Mouse (Mus musculus) kidney, embryonic 15.5 days (tissue): ENCODE measurements around the gene Gm49361. TPM values are rescaled to one million over a fixed set of nuclear protein-coding genes. Genes with fewer than 3 reads are reported as not detected.

ENCODE experiments used
- ATAC-seq: fragments of 200-750 bp; cut with Nextera tagmentation; replicated peaks from 2 replicates; pipeline ENCODE4 v1.8.0; 2017; ENCODE audit warnings: moderate TSS enrichment; ENCODE audit not compliant: low FRiP score
- H3K27ac ChIP-seq: fragments of 300-500 bp; sonication (generic); 2 replicates; pipeline ENCODE4 v1.5.1; 2015; ENCODE audit warnings: mild to moderate bottlenecking, inconsistent platforms
- H3K27me3 ChIP-seq: fragments of 300-500 bp; sonication (generic); 2 replicates; pipeline ENCODE4 v1.6.1; 2015; ENCODE audit warnings: inconsistent platforms
- H3K36me3 ChIP-seq: fragments of 300-500 bp; sonication (generic); 2 replicates; pipeline ENCODE4 v1.6.1; 2015; ENCODE audit warnings: inconsistent platforms
- H3K4me1 ChIP-seq: fragments of 300-500 bp; sonication (generic); 2 replicates; pipeline ENCODE4 v1.6.1; 2015; ENCODE audit warnings: inconsistent platforms
- H3K4me2 ChIP-seq: fragments of 300-500 bp; sonication (generic); 2 replicates; pipeline ENCODE4 v1.6.1; 2015; ENCODE audit warnings: moderate library complexity, mild to moderate bottlenecking, inconsistent platforms
- H3K4me3 ChIP-seq: fragments of 300-500 bp; sonication (generic); replicated peaks from 2 replicates; pipeline ENCODE4 v1.5.1; 2015; ENCODE audit warnings: mild to moderate bottlenecking, inconsistent platforms
- H3K9ac ChIP-seq: fragments of 300-500 bp; sonication (generic); 2 replicates; pipeline ENCODE4 v1.6.1; 2015; ENCODE audit warnings: mild to moderate bottlenecking, inconsistent platforms
- H3K9me3 ChIP-seq: fragments of 300-500 bp; sonication (generic); replicated peaks from 2 replicates; pipeline ENCODE4 v1.6.1; 2016; ENCODE audit warnings: inconsistent platforms
- WGBS: fragments of 180-500 bp; shearing (Covaris S2); methylation state at CpG from one replicate; pipeline ENCODE4 v1.1.7; 2015; ENCODE audit warnings: mixed read lengths; 5-methylcytosine and 5-hydroxymethylcytosine counted together
- polyA plus RNA-seq: library from polyadenylated mRNA; unstranded; fragments of >200 nt; fragmentation: Nextera tagmentation; extraction: Ambion mirVana; gene quantifications from 2 replicates; pipeline ENCODE4 v1.2.1, GENCODE M21; 2015

Gene Gm49361
- polyA plus RNA-seq, 1 experiment from 2014 or later, result not detected

- Histone ChIP-seq H3K4me1 (no peaks in the 10 kb centered on the region), H3K4me2 (no peak overlapping the region), H3K27ac (no peak overlapping the region), H3K9me3 (no peaks in the 10 kb centered on the region), H3K4me3 (no peak overlapping the region), H3K27me3 (no peaks in the 10 kb centered on the region), H3K9ac (no peak overlapping the region), H3K36me3 (peaks cover 9% of the 10 kb centered on the region)
- no peak for ATAC-seq
Measured at GRCm38 (mm10) chr14:57649501-57649900, 96.4 kb downstream of the Gm49361 start.

GRCm38 (mm10) chr14:57646155-57646554 is 99.7 kb downstream of the Gm49361 start:
- H3K4me1 ChIP-seq, result no peaks in the 10 kb centered on the region
- no peak for ATAC-seq
- WGBS, result 81% methylated on average over 4 of the region's 4 CpGs
- no peaks in the 10 kb centered on the region for H3K27me3 ChIP-seq
- H3K9me3 ChIP-seq, result no peaks in the 10 kb centered on the region
- no peak overlapping the region for H3K4me2 ChIP-seq
- no peak overlapping the region for H3K27ac ChIP-seq
- H3K4me3 ChIP-seq, result no peak overlapping the region
- H3K36me3 ChIP-seq, result peaks cover 19% of the 10 kb centered on the region
- H3K9ac ChIP-seq, result no peak overlapping the region

GRCm38 (mm10) chr14:57639153-57639552 is 106.8 kb downstream of the Gm49361 start:
- 85% methylated on average over 3 of the region's 3 CpGs for WGBS
- Histone ChIP-seq H3K9ac (no peak overlapping the region), H3K27me3 (no peaks in the 10 kb centered on the region), H3K36me3 (peaks cover 17% of the 10 kb centered on the region), H3K4me1 (no peaks in the 10 kb centered on the region), H3K4me2 (no peak overlapping the region), H3K27ac (no peak overlapping the region), H3K4me3 (no peak overlapping the region), H3K9me3 (no peaks in the 10 kb centered on the region)
- no peak for ATAC-seq

DNA sequence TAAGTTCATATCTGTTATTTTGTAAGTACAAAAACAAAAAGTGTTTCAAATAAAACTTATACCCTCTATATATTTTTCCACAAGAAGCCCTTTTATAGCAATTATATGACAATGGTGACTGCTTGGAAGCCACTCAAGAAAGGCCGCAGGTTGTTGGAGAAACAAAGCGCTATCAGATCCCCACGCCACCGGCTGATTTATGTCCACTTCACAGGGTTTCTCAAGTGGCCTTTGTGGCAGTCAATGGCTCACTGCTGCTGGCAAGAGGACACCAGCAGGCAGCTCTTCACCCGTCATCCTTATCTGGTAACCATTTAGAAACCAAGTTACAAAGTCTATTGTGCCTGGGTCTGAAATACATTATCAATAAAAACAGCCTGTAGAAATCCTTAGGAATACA is 111.8 kb downstream of the Gm49361 start:
- Histone ChIP-seq H3K27me3 (no peaks in the 10 kb centered on the region), H3K4me1 (0 out of 2 replicates have a peak, but pooled peaks cover 2% of the 10 kb centered on the region), H3K4me3 (no peak overlapping the region), H3K4me2 (no peak overlapping the region), H3K36me3 (peaks cover 6% of the 10 kb centered on the region), H3K9me3 (no peaks in the 10 kb centered on the region), H3K9ac (no peak overlapping the region), H3K27ac (no peak overlapping the region)
- no peak for ATAC-seq
- 51% methylated on average over 5 of the region's 5 CpGs for WGBS

DNA sequence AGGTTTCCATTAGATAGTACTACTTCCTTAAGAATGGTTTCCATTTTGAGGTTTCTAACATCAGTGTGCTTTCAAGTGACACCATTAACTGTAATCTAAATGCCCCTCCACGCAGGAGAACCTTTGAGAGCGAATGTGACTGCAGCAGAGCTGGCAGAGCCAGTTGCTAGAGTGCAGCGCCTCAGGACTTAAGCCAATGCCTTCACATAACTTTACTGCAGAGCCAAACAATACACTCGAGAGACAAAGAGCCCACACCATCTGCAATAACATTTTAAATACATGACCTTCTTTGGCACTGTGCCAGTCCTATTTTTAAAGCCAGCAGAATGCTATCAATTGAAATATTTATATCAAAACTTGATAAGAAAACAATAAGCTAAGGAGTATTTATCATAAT is 116.3 kb downstream of the Gm49361 start:
- H3K9ac ChIP-seq, result no peak overlapping the region
- H3K27ac ChIP-seq, result no peak overlapping the region
- no peak overlapping the region for H3K4me2 ChIP-seq
- peaks cover 44% of the 10 kb centered on the region for H3K36me3 ChIP-seq
- WGBS, result 66% methylated on average over 4 of the region's 4 CpGs
- 0 out of 2 replicates have a peak, but pooled peaks cover 2% of the 10 kb centered on the region for H3K4me1 ChIP-seq
- no peak for ATAC-seq
- no peaks in the 10 kb centered on the region for H3K9me3 ChIP-seq
- H3K4me3 ChIP-seq, result no peak overlapping the region
- H3K27me3 ChIP-seq, result no peaks in the 10 kb centered on the region

DNA sequence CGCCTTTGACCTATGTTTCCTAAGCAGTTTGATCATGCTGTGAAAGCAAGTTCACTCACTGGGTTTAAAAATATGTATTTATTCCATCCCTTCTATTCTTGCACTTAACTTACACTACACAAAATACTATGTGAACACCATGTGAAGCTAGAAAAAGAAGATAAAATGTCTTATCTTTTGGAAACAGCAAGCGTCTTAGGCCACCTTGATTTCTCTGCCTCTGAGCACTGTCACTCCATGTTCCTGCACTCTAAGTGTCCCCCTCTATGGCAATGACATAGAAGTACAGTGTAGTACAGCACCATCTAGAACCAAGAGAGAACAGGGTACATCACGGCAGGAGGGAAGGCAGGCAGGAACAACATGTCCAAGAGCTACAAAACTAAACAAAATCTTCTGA is 123.0 kb downstream of the Gm49361 start:
- no peak for ATAC-seq
- Histone ChIP-seq H3K36me3 (peaks cover 55% of the 10 kb centered on the region), H3K4me1 (no peaks in the 10 kb centered on the region), H3K27ac (no peak overlapping the region), H3K4me3 (no peak overlapping the region), H3K27me3 (no peaks in the 10 kb centered on the region), H3K9ac (no peak overlapping the region), H3K4me2 (no peak overlapping the region), H3K9me3 (no peaks in the 10 kb centered on the region)
- WGBS, result 89% methylated on average over 3 of the region's 3 CpGs

DNA sequence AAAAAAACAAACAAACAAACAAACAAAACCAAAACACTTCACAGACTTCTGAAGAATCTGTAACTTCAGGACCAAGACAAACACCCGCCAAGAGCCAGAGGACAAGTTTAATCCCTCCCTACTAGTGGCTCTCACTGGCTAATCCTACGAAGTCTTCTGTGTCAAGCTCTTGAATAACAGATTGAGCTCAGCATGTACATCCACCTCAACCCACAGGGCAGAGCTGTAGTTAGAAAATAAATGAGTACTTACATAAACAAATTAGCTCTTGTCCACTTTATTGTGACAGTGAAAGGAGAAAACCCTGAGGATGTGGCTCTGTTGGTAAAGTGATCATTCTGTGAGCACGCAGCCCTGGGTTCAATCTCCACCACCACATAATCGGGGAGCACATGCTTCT is 124.2 kb downstream of the Gm49361 start:
- no peak overlapping the region for H3K4me3 ChIP-seq
- no peak overlapping the region for H3K4me2 ChIP-seq
- H3K36me3 ChIP-seq, result peaks cover 46% of the 10 kb centered on the region
- no peaks in the 10 kb centered on the region for H3K27me3 ChIP-seq
- ATAC-seq, result no peak
- no peaks in the 10 kb centered on the region for H3K4me1 ChIP-seq
- 76% methylated on average over 4 of the region's 4 CpGs for WGBS
- H3K27ac ChIP-seq, result no peak overlapping the region
- no peaks in the 10 kb centered on the region for H3K9me3 ChIP-seq
- no peak overlapping the region for H3K9ac ChIP-seq

GRCm38 (mm10) chr14:57620598-57621236 is 125.2 kb downstream of the Gm49361 start:
- H3K36me3 ChIP-seq, result peaks cover 42% of the 10 kb centered on the region
- WGBS, result 62% methylated on average over 4 of the region's 4 CpGs
- no peak overlapping the region for H3K9ac ChIP-seq

DNA sequence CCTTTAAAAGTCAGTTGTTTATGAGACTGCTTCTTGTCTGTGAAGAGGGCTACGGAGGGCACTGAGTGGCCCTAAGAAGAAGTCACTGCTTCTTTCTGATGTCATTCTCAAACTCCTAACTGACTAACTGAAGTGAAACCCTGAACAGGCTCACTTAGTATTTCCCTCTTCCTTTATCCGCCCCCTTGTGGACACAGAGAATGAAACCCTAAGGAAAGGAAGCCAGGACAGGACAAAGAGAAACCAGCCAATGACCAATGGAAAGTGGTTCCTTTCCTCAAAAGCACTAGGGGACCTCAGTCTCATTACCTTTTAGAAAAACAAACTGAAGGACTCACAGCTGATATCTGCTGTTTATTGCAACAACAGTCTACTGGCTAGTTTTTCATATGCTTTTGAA is 126.4 kb downstream of the Gm49361 start:
- Histone ChIP-seq H3K9ac (no peak overlapping the region), H3K9me3 (no peaks in the 10 kb centered on the region), H3K27me3 (no peaks in the 10 kb centered on the region), H3K4me1 (no peaks in the 10 kb centered on the region), H3K36me3 (peaks cover 34% of the 10 kb centered on the region), H3K27ac (no peak overlapping the region), H3K4me2 (no peak overlapping the region), H3K4me3 (no peak overlapping the region)
- WGBS, result 52% methylated on average over 2 of the region's 2 CpGs
- ATAC-seq, result no peak

More at GRCm38 (mm10) chr14:57620598-57621236, 125.2 kb downstream of the Gm49361 start:
- Histone ChIP-seq H3K4me2 (no peak overlapping the region), H3K9me3 (no peaks in the 10 kb centered on the region), H3K4me3 (no peak overlapping the region), H3K27me3 (no peaks in the 10 kb centered on the region), H3K4me1 (no peaks in the 10 kb centered on the region), H3K27ac (no peak overlapping the region)
- no peak for ATAC-seq

- Histone ChIP-seq H3K4me2 (no peak overlapping the region), H3K9me3 (no peaks in the 10 kb centered on the region), H3K4me3 (no peak overlapping the region), H3K9ac (no peak overlapping the region), H3K27ac (no peak overlapping the region), H3K4me1 (no peaks in the 10 kb centered on the region), H3K27me3 (no peaks in the 10 kb centered on the region), H3K36me3 (peaks cover 21% of the 10 kb centered on the region)
- ATAC-seq, result no peak
- WGBS, result 92% methylated on average over 1 of the region's 1 CpGs
Measured at GRCm38 (mm10) chr14:57617675-57618074, 128.2 kb downstream of the Gm49361 start.

DNA sequence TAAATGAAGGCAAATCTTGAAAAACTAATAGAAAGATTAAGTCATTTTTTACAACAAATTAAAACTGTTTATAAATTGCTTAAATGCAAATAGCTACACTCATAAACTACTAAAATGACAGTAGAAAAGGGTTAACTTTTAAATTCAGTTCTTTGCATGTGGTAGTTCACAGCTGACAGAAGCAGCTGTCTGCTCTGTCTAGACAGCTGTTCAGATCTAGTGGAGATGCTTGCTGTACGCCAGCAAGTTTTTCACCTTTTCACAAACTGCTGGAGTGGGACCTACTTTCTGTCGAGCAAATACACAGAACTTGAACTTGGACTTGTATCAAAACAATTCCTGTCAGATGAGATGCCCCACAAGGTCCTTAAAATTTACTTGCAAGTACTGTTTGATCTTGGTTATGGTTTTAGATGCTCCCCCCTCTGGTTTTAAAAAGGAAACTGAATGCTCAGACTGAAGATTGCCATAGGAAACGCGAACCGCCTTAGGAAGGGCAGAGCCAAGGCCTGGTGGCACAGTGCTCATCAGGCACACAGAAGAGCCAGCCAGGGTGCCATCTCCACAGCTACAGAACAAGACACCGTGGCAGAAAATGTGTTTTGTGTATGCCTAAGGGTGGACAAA is 129.5 kb downstream of the Gm49361 start:
- Histone ChIP-seq H3K9me3 (no peaks in the 10 kb centered on the region), H3K27me3 (no peaks in the 10 kb centered on the region), H3K4me1 (no peaks in the 10 kb centered on the region), H3K9ac (no peak overlapping the region), H3K4me3 (no peak overlapping the region), H3K36me3 (peaks cover 12% of the 10 kb centered on the region; the same call in 1 of the 2 replicates), H3K27ac (no peak overlapping the region), H3K4me2 (no peak overlapping the region)
- WGBS, result 76% methylated on average over 6 of the region's 6 CpGs
- ATAC-seq, result no peak

DNA sequence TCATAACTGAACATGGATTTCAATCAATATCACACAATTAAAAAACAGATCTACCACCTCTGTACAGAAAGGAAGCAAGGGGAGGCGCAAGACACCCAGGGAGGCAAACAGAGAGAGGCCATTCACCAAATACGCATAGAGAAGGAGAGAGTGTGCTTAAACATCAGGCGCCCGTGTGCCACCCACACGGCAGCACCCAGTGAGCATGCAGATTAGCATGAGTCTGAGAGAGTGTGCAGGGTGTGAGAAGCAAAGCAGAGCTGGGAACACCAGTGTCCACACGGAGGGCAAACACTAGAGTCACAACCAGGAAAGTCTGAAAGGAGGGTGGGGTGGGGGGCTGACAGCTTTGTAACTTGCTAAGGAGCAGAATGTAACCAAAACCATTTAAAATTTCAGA is 130.1 kb downstream of the Gm49361 start:
- Histone ChIP-seq H3K4me3 (no peak overlapping the region), H3K36me3 (peaks cover 14% of the 10 kb centered on the region; the same call in 1 of the 2 replicates), H3K4me1 (0 out of 2 replicates have a peak, but pooled peaks cover 5% of the 10 kb centered on the region), H3K4me2 (no peak overlapping the region), H3K9me3 (no peaks in the 10 kb centered on the region), H3K9ac (no peak overlapping the region), H3K27ac (no peak overlapping the region), H3K27me3 (no peaks in the 10 kb centered on the region)
- ATAC-seq, result no peak
- WGBS, result 90% methylated on average over 6 of the region's 6 CpGs
